Mouse (Mus musculus) liver (tissue): ENCODE results near the gene Rab11fip4.
A peak's percentile ranks its signal among the peaks of the same experiment; 100 is the strongest.

ENCODE experiments used
- DNase-seq: peaks from one replicate; pipeline ENCODE4 v3.0.0-alpha.2; 2020; ENCODE audit warnings: mixed read lengths

Rab11fip4 gene

DNA sequence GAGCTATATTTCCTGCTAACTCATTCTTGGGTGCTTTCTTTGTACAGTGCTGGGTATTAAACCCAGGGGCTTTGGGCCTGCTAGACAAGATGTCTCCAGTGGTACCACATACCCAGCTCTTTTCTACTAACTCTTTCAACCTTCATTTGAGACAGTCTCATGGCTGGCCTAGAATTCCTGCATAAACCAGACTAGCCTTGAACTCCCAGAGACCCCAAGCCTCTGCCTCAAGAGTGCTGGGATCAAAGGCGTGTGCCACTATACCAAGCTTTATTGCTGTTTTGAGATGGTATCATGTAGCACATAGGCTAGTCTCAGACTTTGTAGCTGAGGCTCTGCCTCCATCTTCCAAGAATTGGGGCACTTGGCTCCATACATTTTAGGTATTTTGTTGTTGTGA is 65.5 kb downstream of the Rab11fip4 start:
- DNase-seq: no peak

DNA sequence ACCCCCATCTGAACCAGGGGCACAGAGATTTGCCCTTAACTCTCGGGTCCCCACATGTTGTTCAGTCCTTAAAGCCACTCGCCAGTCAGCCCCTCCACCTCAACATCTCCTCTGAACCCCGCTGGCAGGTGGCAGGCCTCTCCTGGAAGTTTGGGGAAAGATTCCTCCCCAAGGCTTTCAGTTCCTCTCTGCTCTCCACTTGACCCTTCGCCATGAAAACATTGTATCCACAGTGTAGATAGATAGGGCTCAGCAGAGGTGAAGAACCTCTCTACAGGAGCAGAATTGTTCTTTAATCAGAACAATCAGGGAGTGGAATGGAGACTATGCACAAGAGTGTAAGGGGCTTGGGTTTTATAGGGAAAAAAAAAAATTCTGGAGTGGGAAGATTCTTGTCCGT is 66.0 kb downstream of the Rab11fip4 start:
- no peak for DNase-seq

DNA sequence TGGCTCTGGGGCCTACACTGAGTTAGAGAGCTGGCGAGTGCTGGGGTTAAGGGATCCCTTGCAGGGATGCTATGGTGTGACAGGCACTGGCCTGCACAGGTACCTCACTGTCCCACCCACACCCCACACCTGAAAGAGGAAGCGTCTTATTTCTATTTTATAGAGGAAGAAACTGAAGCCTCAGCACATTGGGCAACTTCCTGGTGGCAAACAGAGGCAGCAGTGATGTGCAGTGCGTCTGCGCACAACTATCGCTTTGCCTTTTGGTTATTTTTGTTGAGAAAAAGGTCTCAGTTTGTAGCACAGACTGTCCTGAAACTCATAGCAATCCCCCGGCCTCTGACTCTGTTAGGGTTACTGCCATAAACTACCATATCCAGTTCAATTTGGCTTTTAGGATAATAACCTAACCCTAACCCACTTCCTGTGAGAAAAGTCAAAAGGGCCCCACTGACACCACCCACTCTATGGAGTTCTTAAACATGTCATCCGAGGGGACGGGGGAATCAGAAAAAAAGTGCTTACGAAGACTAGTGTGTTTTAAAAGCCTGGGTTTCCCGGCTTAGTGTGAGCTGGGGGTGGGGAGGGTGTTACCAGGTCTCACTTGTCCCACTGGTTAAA is 67.3 kb downstream of the Rab11fip4 start:
- no peak for DNase-seq

DNA sequence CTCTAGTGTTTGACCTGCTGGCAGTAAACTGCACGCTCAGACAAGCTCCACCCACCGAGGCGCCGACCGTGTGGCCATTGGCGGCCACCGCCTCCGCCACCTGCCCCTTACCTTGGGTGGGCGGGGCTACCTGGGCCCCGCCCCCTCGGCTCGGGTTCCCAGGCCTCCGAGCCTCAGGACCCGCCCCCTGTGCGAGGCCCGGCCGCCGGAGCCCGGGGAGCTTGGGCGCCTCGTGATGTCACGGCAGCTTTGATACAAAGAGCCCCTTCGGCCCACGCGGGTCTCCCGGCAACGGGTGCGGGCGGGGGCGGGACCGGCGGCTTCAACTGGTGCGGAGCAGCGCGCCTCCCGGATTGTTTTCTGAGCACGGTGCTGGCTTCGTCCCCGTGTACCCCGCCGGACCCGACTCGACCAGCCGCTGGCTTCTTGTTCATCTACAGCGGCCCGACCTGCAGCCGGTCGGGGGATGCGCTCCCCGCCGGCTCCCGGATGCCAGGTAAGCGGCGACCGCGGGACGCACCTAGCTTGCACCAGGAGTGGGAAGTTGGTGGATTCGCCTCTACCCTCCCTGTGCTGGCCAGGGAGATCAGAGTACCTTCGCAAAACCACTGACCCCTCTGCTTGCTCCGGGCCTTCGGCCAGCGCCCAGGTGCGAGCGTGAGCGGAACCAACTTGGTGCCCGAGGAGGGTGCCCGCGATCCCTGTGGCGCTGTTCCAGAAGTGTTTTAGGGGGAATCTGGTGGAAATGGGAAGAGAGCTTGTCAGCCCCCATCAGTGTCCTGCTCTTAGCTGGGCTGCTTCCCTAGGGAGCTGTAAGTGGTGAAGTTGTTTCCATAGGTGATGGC is 69.6 kb downstream of the Rab11fip4 start:
- DNase-seq: peak; percentile 87

DNA sequence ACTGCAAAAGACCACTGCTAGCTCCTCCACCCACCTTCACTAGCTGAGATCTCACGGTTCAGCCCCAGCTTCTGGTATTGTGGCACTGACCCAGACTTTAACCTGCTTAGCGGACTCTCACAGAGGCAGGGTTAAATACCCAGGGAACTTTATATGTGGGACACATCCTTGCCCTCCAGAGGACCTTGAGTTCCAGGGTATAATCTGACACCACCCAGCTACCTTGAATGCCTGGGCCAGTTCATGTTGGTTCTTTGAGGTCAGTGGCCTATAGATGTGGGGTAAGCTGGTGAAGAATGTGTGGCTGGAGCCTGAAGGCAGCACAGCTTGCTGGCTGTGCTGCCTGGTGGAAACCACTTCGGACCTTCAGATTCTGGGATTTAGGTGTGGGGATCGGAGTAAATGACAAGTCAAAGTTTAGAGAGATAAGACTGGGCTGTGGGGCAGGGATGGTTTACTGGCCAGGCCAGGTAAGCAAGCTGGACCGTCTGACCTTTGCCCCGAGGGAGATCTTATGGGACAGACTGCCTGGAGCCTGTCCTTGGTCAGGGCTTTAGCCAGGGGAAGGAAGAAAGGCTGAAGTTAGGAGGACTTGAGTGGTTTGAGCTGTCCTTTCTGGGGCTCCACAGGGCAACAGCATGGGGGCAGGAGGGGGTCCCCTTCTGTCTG is 71.0 kb downstream of the Rab11fip4 start:
- DNase-seq: no peak

DNA sequence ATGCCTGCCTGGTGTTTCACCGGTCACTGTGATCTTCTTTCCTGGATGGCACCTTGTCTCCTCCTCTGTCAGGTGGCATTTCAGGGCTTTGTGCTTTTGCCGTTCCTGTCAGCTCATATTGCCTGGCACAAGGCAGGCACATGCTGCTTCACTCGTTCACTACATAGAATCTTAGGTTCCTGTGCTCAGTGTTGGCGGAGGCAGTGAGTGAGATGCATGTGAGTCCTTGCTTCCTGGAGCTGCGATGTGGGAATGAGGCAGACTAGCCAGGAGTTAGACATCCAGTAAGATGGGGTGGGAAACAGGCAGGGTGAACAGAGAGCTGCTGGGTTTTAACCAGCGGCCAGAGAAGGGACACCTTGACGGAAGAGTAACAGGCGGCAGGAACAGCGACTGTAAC is 72.1 kb downstream of the Rab11fip4 start:
- no peak for DNase-seq

DNA sequence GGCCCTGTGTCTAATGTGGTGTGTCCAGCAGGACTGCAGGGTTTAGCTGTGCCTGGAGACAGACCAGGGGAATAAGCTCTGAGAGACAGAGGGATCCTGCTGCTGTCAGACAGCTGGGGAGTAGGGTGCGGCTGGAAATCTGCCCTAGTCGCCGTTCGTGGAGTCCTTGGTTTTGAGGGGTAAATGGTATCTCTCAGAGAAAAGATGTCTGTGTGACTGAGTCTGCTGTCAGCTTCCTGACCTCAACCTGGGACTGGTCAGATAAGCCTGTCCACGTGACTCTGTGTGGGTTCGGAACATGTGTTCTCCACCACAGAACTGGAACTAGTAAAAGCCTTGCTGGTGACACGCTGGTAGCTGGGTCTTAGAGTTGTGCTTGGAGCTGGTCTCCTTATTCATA is 72.6 kb downstream of the Rab11fip4 start:
- DNase-seq: no peak

DNA sequence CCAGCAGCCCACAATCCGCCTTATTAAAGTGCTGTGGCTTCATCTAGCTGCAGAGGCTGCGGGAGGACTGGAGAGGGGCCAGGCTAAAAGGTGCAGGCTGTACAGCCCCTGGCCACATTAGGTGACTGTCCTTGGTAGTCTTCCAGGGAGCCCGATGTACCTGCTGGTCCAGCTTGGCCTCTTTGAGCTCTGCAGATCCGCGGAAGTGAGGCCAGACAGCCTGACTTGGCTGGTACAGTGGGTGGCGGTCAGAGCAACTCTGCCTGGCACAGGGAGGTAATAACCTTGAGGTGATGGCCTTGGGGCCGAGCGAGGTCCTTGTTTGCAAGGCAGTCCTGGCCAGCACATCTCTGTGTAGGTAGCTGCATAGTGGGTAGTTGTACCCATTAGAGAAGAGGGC is 75.5 kb downstream of the Rab11fip4 start:
- no peak for DNase-seq

DNA sequence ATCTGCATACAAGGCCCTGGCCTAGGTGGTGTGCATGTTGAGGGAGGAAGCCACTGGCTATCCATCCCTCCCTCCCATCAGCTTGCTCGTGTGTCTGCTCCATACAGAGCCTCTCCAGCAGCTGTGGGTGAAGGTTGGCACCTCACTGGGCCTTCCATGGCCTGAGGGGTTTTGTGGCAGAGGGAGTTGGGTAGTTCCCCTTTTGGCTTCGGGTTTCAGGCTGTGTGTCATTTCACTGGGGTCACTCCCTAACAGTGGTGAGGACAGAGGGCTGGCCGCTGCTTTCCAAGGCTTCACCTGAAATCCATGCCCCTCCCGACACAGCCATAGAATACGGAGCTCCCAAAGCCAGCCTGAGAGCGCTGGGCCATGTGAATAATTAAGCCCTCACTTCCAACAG is 78.2 kb downstream of the Rab11fip4 start:
- DNase-seq: no peak

DNA sequence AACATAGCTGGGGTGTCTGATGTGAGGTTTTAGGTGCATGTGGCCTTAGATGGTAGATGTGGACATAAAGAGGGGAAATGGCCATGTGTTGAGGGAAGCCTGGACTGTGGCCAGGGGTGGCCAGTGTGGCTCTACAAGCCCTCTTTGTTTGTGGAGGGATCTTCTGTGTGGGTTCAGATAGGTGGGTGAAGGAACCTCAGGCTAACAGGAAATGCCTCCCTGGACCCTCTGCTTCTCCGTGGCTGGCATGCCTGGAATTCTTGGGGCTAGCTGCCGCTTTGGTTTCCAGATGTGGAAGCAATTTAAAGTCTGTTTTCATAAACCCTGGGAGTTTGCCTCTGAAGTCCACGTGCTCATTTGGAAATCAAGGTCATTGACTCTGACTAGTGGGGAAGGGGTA is 78.9 kb downstream of the Rab11fip4 start:
- DNase-seq: no peak

DNA sequence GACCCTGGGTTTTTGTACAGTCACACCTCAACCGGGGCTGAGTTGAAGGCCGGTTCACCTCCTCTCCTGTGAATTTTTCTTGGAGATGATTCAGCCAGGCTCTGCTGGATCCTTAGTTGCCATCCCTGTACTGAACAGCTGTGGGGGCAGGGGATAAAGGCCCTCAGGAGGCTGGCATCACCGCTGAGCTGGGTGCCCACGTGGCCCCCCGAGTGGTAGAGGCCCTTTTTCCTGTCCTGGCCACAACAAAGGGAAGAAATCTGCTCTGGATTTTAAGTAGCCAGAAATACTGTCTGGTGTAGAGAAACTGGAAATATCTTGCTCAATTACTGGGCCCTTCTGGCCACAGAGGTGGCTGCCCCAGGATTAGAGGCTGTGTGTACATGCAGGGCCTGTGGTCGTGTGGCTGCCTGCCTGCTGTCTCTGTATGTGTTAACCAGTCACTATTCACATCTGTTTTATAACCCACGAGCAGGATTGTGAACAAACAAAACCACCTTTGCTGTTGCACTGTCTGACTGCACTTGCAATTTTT is 79.5 kb downstream of the Rab11fip4 start:
- DNase-seq: no peak

DNA sequence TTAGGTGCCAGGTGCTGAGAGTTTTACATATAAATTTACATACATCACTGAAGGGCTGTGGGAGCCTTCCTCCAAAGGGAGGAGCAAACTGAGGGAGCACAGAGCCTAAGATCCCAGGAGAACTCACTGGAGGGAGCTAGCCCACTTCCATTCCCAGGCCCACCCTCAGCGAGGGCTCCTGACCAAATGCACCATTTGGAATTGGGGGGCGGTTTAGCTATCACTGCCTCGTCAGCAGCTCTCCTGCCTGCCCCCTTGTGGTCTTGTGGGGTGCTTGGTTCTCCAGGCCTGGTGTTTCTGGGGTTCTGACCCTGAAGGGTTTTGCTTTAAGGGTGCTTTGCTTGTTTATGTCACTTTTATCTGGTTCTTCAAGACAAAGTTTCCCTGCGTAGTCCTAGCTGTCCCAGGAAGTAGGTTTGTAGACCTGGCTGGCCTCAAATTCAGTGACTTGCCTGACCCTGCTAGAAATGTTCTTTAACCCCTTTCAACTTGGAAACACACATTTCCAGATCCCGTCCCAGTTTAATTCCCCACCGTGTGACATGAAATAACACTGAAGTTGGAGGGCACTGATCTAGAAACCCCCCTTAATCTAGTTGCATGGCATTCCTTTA is 80.8 kb downstream of the Rab11fip4 start:
- DNase-seq: peak; percentile 51

DNA sequence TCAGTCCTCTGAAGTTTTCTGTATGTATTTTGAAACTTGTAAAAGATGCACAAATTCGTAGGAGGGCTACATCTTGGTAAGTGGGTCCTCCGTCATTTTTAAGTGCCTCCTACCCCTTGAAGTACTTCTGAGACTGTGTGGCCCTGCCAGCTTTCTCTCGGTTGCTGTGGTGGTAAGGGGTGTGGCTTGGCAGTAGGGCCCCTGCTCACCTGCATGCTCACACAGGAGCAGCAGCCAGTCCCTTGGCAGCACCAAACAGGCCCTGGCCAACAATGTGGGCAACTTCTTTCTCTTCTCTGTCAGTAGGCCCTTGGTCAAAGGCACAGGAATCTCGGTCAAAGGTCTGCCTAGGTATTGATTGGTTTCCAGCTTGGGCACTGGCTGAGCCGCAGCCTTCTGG is 82.1 kb downstream of the Rab11fip4 start:
- no peak for DNase-seq

DNA sequence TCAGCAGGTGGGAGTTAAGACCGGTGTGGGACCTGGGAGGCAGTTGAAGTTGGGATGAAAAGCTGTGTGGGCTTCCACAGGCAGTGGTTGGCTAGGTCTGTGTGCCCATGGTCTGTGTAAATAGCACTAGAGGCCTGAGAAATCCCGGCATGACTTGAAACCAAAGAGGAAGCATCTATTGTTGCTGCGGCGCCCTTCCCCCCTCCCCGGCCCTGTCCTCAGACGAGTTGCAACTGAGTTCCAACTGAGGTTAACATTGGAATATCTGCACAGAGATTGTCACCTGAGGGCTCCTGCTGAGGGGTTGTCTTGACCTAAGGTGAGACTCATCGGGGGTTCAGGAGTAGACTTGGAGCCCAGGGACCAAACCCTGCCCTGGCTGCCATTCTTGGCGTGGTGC is 82.7 kb downstream of the Rab11fip4 start:
- DNase-seq: no peak

DNA sequence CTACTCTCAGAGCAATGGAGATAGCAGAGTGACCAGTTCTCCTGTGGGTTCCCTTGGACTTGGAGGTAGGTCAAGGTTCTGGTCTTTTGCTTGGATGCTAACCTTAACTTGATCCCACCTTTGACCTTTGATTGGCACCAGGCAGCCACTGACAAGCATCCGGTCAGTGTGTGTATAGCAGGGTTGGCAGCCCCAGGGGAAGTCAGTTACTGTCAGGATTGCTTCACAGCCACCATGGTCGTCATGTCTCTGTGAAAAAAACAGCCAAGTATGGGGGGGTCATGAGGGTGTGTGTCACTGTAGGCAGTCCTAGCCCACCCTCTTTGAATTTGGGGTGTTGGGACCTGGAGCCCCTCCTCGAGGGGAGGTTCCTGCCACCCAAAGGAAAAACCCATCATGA is 83.2 kb downstream of the Rab11fip4 start:
- no peak for DNase-seq

DNA sequence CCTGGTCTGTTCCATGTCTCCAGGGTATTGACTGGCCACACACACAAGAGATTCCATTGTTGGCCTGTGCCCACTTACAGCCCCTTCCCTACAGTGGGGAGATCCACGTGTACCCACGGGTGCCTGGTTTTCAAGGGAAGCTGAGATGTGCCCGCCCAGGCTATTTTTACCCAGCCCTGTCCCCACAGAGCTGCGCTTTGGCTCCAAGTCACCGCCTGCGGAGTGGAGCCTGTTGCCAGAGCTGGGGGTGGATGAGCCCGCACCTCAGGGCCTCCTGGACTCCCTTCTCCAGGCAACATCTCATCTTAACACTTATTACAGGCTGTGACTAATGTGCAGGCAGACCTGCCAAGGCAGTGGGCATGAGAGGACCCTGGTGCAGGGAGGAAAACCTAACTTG is 83.6 kb downstream of the Rab11fip4 start:
- DNase-seq: no peak

DNA sequence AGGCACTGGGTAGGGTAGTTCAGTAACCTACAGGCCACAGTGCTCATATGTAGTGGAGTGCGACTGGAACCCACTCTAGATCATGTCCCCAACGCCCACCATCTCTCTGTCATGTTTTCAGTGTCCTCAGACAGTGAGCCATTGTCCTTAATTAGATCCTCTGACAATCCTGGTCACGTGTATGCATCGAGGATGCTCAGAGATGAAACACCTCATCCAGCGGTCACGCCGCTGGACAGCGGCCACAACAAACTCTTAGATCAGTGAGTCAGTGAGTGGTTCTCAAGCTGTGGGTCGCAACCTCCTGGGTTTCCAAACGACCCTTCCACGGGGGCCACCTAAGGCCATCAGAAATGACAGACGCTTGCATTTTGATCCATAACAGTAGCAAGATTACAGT is 84.3 kb downstream of the Rab11fip4 start:
- DNase-seq: no peak

DNA sequence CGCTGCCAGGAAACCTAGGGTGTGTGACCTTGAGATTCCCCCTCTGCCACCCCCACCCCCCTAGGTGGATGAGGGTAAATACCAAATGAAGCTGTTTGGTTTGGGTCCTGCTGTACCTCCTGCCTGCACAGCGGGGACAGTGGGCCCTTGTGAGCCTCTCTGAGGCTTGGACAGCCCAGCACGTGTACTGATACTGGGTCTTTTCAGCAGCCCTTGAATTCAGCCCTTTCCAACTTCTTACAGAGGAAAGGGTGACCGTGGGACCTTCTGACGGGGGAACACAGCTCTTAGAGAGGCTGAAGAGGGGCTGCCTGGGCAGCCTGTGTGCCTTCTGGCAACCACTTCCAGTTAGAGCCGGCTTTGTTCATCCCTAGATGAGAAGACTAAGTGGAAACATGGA is 85.0 kb downstream of the Rab11fip4 start:
- DNase-seq: no peak

DNA sequence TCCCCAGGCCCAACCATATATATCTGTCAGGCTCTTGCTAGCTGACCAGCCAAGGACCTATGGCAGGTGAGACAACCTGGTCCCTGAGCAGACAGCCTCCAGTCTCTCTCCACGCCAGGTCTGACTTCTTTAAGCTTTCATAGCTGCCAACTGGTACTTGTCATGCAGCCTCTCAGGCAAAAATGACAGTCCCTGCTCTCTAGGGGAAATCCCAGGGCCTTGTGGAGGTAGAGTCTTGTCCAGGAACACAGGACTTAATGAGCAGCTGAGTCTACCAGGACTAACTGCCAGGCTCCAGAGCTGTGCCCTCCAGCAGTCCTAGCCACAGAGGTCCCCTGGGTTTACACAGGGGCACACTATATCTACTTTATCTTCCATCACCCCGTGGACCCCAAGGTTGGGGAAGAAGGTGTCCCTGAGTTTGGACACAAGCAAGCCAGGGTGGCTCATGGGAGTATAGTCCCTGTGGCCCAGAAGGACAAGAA is 85.5 kb downstream of the Rab11fip4 start:
- DNase-seq: no peak

DNA sequence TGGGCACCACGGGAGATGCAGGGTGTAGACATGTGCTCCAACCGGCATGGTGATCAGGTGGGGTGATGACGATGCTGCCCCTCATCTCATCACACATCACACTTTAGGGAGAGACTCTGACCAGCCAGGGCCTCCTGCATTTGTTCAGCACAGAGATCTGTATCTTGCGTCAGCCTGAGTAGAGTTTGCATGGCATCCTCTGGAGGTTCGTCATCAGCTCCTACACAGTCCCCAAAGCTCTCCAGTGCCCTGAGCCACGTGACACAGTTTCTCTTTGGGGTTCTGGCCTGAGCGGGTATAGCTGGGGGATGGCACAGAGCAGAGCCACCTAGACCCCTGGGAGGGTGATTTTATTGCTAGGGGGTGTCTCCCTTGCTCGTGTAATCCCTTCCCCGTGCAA is 86.4 kb downstream of the Rab11fip4 start:
- DNase-seq: no peak

DNA sequence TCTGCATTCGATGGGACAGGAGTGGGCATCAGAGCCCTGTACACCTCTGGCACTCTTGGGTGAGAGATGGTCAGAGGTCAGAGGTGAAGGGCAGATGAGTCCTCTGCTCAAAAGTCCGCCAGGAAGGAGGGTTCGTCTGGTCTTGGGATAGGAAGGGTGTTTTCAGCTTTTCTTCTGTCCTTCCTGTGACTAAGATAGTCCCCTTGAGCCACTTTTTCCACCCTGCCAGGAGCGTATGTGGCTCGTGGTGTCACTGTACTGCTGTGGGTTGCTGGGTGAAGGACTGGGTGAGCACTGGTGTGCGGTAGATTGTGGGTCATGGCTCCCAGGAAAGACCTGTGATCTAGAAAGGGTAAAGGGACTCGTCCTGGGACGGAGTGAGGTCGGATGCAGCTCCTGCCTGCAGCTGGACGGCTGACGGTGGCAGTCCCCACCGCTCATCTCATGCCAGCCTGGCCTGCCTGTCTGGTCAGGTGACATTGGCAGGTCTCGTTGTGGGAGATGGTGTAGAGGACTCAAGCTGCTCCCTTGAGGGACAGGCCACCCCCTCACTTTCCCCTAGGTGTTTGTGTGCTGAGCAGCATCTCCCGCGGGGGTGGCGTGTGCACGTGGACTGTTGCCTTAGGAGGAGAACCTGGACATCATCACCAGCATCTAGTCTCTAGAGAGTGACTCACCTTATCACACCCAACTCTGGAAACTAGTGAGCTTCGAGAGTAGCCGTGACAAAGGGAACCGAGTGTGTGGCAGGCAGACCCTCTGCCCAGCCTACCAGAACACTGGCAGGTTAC is 87.5 kb downstream of the Rab11fip4 start:
- DNase-seq: no peak

DNA sequence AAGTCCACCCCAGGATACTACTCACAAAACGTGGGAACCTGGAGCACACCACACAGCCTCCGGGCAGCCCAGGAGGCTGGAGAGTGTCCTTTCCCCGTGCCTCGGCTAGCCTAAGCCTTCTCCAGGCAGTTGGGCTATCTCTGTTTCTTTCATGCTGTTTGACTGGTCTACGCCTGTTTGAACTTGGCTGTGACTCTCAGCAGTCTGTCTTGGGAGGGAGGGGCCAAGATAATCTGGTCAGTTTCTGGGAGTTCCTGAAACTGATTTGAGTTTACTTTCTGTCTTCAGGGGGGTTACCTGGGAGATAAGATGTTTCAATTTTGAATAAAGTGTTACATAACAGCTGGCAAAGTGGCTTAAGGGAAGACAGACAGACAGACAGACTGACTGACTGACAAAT is 88.9 kb downstream of the Rab11fip4 start:
- no peak for DNase-seq
